Mouse (Mus musculus) cerebellum, adult 2 months (tissue): ENCODE data around the gene Tvp23a.

Experiments used
- CTCF ChIP-seq: fragments of 200-500 bp; IDR thresholded peaks from 2 replicates; pipeline ENCODE4 v1.5.1; 2011; ENCODE audit warnings: low read depth, mild to moderate bottlenecking, control low read depth, low read length, moderate library complexity, borderline replicate concordance; ENCODE audit not compliant: insufficient read depth
- POLR2A ChIP-seq: fragments of 200-500 bp; IDR thresholded peaks from 2 replicates; pipeline ENCODE4 v1.6.1; 2011; ENCODE audit warnings: low read length, control low read depth, borderline replicate concordance; ENCODE audit not compliant: insufficient read depth

DNA sequence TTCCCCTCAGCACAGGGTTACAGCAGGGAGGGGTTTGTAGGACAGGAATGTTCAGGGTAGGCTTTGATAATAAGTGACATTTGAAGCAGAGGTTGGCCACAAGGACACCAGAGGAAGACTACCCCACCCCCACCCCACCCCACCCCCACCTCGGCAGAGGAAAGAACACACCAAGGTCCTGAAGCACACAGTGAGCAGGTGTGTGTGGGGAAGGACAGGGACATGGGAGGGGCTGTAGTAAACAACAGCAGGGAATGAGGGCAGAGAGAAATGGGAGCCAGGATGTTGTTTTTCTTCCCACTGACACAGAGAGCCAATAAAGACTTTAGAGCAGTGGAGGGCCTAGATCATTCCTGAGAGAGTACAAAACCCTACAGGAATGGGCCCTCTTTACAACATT lies 69.9 kb downstream of the Tvp23a start:
- TF ChIP-seq CTCF: no peak
- no peak for TF ChIP-seq POLR2A
